Mouse (Mus musculus) regulatory T cell (primary cell): Measurements from ENCODE around the gene Irak1bp1.

Source experiments
- in situ Hi-C: fragments of 300-600 bp; cut with MboI, MseI; formaldehyde crosslinking; loops from one replicate; pipeline ENCODE4 v1.15.1; 2025; ENCODE audit warnings: high pct_unique_total_duplicates

Irak1bp1 gene

DNA sequence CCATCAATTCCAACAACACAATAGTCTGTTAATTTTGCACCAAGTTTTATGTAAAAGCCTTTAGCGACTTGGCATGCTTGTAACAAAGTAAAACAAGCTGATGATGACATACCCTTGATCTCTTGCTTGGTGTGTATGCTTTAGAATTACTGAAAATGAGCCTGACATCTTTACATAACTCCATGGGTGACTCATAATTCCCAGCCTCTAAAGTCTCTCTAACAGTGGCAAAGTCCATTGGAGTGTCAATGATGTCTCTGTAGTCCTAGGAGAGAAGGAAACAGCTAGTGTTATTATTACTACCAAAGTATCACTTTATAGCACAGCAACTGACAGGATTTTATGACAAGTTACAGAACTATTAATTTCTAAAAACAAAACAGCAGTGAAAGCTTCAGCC, 47.7 kb downstream of the Irak1bp1 start:
- in situ Hi-C loops = no loop called here

GRCm38 (mm10) chr9:82884177-82884576, 54.8 kb downstream of the Irak1bp1 start:
- in situ Hi-C loops = loop anchor here (5.0 kb wide), 1 partner anchor 73 kb away; no protein-coding TSS in a partner anchor

DNA sequence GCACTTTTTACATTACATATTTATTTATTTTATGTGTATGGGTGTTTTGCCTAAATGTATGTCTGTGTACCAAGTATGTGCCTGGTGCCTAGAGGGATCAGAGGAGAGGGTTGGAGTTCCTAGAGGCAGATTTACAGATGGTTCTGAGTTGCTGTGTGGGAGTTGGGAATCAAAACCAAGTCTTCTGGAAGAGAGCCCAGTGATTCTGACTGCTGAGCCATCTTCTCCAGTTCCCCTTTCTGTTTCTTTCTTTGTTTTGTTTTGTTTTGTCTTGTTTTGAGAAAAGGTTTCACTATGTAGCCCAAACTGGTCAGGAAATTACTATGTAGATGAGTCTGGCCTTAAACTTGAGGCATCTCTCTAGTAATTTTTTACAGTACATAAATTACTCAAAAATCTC, 59.3 kb downstream of the Irak1bp1 start:
- in situ Hi-C loops = no loop called here
